Mouse (Mus musculus) adrenal gland, postnatal 25 days (tissue): ENCODE results near the gene Atp2a3. TPM values are rescaled to one million over a fixed set of nuclear protein-coding genes. Genes with fewer than 3 reads are reported as not detected.

Experiments used
- DNase-seq: peaks from one replicate; pipeline ENCODE4 v3.0.0; 2021; ENCODE audit warnings: mixed read lengths
- total RNA-seq: library from RNA; stranded (reverse); gene quantifications from 2 replicates; pipeline ENCODE4 v1.2.3, GENCODE M21; 2021

Atp2a3 gene
- total RNA-seq, 1 experiment from 2014 or later: 6.3 TPM

DNA sequence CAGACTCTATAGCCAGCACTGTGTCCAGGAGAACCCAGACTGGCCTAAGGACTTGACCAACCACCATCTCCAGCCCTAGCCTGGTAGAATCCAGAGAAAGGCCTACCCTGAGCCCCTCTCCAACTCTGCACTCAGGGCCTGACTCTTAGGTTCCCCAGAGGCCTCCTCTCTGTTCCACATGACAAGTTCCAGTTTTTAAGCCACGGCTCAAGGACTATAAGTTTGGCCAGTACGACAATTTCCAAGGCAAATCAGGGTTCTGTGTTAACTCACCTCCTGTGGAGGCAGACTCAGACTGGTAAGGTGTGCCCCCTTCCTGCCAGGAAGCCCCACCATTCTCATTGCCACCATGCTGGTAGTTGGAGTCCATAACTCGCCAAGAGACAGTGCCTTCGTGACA lies 6.8 kb upstream of the Atp2a3 start:
- no peak for DNase-seq

DNA sequence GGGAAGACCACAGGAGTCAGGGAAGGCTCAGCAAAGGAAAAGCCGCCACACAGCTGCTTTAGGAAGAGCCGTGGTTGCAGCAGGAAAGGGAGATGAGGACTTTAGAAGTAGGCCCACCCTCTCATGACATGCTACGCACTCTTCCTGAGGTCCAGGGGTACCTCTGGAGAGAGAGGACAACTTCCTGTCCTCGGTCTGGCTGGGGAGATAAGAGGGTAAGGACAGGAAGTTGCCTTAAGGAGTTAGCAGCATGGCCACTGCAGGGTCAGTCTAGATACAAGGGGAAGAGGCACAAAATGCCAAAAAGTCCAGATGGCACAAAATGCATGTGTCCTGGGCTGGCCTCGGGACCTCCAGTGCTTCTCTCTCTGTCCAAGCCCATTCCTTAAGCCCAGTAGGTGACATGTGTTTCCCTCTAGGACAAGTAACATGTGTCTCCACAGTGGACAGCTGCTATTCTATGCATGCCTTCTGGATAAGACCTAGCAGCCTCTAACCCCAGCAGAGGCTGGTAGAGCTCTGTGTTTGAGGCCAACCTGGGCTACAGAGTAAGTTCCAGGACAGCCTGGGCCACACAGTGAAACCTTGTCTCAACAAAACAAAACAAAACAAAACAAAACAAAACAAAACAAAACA lies 5.5 kb upstream of the Atp2a3 start:
- no peak for DNase-seq

GRCm38 (mm10) chr11:72957318-72957717 lies 3.7 kb upstream of the Atp2a3 start:
- DNase-seq: no peak

GRCm38 (mm10) chr11:72959924-72960679 lies 867 bp upstream of the Atp2a3 start:
- DNase-seq: no peak

- no peak for DNase-seq
Measured at GRCm38 (mm10) chr11:72960723-72961071, 272 bp upstream of the Atp2a3 start.

DNA sequence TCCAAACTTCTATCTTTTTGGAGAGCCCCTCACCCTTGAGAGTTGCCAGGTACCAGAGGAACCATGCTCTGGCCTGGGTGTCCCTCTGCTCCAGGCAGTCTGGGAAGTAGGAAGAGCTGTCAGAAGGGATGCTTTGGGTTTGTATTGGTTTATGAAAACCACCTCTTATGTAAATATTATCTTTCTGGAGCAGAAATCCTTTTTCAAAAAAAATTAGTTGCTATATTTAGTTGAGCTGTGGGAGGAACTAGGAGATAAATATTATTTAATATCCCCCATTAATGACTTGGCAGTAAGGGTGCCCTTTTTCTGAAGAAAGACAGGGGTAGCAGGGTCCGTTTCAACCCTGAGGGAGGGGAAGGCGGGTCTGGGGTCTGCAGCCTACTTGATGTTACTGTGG lies 1.4 kb downstream of the Atp2a3 start:
- no peak for DNase-seq

- no peak for DNase-seq
Measured at GRCm38 (mm10) chr11:72963058-72963788, 2.3 kb downstream of the Atp2a3 start.

GRCm38 (mm10) chr11:72963789-72964294 lies 2.9 kb downstream of the Atp2a3 start:
- DNase-seq: no peak

DNA sequence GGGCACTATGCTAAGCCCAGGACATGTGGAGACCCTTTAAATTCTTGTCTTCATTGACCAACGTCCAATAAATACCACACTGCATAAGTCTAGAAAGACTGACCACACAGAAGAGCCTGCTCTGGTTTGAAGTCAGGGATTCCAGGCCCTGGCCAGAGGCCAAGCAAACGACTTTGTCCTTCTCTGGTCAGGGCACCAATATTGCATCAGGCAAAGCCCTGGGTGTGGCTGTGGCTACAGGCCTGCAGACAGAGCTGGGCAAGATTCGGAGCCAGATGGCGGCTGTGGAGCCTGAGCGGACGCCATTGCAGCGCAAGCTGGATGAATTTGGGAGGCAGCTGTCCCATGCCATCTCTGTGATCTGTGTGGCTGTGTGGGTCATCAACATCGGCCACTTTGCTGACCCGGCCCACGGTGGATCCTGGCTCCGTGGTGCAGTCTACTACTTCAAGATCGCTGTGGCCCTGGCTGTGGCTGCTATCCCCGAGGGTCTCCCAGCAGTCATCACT lies 14.1 kb downstream of the Atp2a3 start:
- DNase-seq: peak; percentile 24

- no peak for DNase-seq
Measured at GRCm38 (mm10) chr11:72982516-72982915, 21.5 kb downstream of the Atp2a3 start.

DNA sequence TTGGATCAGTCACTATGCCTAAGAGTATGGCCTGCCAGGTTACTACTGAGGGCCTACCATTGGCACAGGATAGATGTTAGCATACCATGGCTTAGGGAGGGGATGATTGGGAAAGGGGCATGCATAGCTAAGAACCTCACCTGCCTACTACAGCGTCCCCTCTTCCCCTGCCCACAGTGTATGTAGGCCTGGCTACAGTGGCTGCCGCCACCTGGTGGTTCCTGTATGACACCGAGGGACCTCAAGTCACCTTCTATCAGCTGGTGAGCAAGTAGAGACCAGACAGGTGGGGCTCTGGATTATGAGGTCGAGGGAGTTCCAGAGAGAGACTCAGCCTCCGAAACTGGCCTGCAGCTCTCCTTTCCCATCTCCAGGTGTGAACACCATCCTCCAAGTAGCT lies 22.3 kb downstream of the Atp2a3 start:
- no peak for DNase-seq

DNA sequence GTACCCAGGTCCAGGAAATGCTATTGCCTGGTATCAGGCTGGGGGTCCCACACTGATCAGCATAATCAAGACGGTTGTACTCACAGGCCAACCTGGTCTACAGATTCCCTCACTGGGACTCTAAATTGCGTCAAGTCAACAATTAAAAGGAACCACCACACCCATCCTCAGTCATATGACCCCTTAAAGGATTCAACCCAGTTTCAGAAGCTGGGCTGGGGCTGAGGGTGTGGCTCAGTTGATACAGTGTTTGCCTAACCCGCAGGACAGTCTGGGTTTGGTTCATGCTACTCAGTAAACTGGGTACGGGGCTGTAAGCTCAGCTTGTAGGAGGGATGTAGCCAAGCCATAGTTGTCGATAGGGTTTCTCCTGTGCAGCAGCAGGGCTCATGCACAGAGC lies 25.8 kb downstream of the Atp2a3 start:
- no peak for DNase-seq

DNA sequence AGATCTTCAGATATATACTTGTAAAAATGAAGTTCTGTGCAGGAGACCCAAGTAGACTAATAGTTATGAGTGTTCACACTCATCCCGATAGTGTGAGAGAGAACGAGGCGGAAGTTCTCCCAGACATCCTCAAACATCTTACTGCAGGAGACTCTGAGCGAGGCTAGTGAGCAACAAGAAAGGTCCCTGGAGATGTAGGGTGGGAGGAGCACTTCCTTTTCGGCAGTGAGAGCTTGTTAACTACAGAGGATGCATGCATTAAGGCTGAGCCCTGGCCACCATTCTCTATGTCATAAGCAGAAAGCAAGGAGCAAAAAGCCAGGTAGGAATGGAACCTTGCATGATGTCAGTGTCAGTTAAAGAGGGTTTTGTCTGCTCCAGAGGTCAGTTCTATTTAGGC lies 26.3 kb downstream of the Atp2a3 start:
- DNase-seq: no peak

- no peak for DNase-seq
Measured at GRCm38 (mm10) chr11:72987807-72988206, 26.8 kb downstream of the Atp2a3 start.

- DNase-seq: no peak
Measured at GRCm38 (mm10) chr11:72989044-72989443, 28.1 kb downstream of the Atp2a3 start.

- no peak for DNase-seq
Measured at GRCm38 (mm10) chr11:72990688-72991087, 29.7 kb downstream of the Atp2a3 start.

DNA sequence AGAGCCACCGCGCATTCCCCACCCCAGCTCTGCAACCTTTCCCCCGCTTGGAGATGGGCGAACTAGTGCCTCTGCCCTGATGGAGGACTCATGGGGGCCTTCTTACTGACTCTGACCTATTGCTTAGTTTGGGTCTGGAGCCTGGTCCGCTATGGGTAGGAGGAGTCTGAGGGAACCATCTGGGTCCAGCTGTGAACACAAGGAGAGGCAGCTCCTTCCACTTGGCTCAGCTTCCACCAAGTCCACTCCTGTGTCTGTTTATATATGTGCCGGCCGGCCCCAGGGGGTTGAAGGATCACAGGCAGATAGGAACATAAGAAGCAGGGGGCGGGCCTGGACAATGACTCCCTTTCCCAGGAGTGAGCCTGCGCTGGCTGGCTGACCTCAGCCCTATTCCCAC lies 31.0 kb downstream of the Atp2a3 start:
- DNase-seq: no peak

GRCm38 (mm10) chr11:72996346-72996745 lies 35.4 kb downstream of the Atp2a3 start:
- DNase-seq: no peak

DNA sequence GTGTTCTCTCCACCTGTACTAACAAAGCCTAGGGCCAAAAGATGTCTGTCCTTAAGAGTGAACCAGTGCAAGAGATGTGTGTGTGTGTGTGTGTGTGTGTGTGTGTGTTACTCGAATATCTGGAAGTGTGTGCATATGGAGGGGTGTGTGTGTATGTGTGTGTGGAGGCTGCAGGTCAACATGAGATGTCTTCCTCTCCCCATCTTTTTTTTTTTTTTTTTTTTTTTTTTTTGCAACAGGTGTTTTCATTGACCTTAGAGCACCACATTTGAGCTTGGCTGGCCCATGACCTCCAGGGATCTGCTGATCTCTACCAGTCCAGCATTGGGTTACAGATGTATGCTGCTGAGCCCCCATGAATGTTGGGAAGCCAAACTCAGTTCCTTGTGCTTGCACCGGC lies 35.8 kb downstream of the Atp2a3 start:
- no peak for DNase-seq

GRCm38 (mm10) chr11:72997529-72998326 lies 36.8 kb downstream of the Atp2a3 start:
- no peak for DNase-seq

- DNase-seq: no peak
Measured at GRCm38 (mm10) chr11:72998771-72999170, 37.8 kb downstream of the Atp2a3 start, which contains the start of gene P2rx1. Gene P2rx1, plus strand, starts transcription at chr11:72999103.

DNA sequence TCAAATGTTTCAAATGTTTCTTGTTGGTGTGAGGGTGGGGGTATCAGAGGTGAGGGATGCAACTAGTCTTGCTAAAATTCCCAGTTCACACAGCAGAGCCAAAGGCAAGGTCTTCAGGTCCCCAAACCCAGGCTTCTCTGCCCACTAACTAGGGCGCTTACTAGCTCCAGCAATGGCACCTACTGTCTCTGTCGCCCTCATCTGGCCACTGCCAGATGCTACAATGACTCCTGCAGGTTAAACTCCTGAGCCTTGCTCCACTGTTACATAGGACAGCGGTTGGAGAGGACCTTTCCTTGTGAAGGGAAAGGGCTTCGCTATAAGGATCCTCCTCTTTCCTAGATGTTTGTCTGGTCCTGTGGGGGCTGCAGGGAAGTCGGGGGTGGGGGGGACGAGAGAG lies 40.1 kb downstream of the Atp2a3 start:
- peak; percentile 69 for DNase-seq
